Mouse (Mus musculus) layer of hippocampus, adult 2 months (tissue): Measurements from ENCODE around the gene D930007J09Rik. TPM values are rescaled to one million over a fixed set of nuclear protein-coding genes. Genes with fewer than 3 reads are reported as not detected.
A peak's percentile ranks its signal among the peaks of the same experiment; 100 is the strongest.

Experiments used
- DNase-seq, 2 experiments: peaks; one replicate each; pipeline ENCODE4 v3.0.0; 2022; ENCODE audit warnings: low spot score in 2 of 2
- H3K27ac ChIP-seq: fragments of 200-600 bp; 2 replicates; pipeline ENCODE4 v1.8.1; 2022
- H3K4me3 ChIP-seq: fragments of 200-600 bp; 2 replicates; pipeline ENCODE4 v1.8.1; 2022; ENCODE audit warnings: mild to moderate bottlenecking
- CTCF ChIP-seq: fragments of 200-600 bp; conservative IDR thresholded peaks from 2 replicates; pipeline ENCODE4 v1.8.1; 2022; ENCODE audit warnings: antibody characterized with exemption, mild to moderate bottlenecking, moderate library complexity
- total RNA-seq, 2 experiments: library from RNA; stranded (reverse); gene quantifications; 2 replicates each; pipeline ENCODE4 v1.2.3; 2021

The D930007J09Rik gene
- total RNA-seq, 2 experiments from 2014 or later = not detected

GRCm38 (mm10) chr13:32831505-32832273, 29.0 kb upstream of the D930007J09Rik start:
- Histone ChIP-seq H3K4me3 (no peak overlapping the region), H3K27ac (peak overlapping the region; percentile 83)
- no peak for DNase-seq
- TF ChIP-seq CTCF = no peak

DNA sequence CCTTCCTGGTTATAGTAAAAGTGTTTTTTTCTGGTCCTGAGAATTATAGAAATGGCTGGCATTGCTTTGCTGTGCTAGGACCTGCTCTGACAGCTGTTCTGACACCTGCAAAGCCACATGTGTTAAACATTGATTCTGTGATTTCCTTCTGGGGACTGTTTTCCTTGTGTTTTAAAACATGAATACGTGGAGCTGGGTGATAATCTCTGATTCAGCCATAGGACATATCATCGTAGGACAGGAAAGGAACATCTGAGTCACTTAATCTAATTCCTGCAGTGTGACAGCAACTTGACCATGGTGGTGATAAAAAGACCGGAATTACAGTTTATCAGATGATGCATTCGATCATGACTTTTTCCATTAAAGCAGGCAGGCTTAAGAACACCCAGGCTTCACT, 26.2 kb upstream of the D930007J09Rik start:
- no peak for DNase-seq
- no peak overlapping the region for H3K4me3 ChIP-seq
- no peak overlapping the region; the same call in 1 of the 2 replicates for H3K27ac ChIP-seq
- TF ChIP-seq CTCF = no peak

- peak; percentile 83 for TF ChIP-seq CTCF
Measured at GRCm38 (mm10) chr13:32827951-32828350, 25.3 kb upstream of the D930007J09Rik start.

DNA sequence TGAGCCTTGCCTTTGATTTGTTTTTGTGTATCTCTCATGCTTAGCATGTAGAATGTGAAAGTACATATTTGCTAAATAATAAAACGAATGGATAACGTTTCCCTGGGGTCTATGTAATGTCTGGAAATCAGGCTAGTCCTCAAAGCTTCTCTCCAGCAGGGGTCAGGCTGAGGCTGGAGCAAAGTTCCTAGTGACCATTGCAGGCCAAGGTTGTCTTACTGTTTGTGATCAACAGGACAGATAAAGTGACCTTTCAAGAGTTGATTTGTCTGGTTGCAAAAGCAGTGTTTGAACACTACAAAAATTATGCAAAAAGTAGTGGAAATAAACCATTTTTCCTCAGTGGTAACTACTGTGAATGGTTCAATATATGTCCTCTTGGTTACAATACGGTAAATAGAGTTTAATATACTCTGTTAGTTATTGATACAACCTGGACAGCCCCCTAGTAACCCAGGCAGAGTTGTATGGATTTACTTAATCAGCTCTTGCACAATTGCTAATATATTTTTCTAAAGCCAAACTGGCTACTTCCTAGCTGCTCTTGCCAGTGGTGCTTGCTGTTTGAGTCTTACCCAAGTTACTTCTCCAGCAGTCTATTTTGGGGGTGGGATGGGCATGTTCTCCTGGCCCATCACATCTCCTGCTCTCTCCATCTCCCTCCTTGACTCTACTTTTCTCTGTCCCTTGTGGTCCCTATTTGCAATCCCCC, 24.6 kb upstream of the D930007J09Rik start:
- peak overlapping the region; percentile 23; the same call in 1 of the 2 replicates for H3K27ac ChIP-seq
- H3K4me3 ChIP-seq = no peak overlapping the region
- TF ChIP-seq CTCF = peak; percentile 59
- no peak for DNase-seq

More at GRCm38 (mm10) chr13:32827951-32828350, 25.3 kb upstream of the D930007J09Rik start:
- DNase-seq = peak; percentile 8 to 57
- no peak overlapping the region for H3K4me3 ChIP-seq
- peak overlapping the region; percentile 23; the same call in 1 of the 2 replicates for H3K27ac ChIP-seq

- Histone ChIP-seq H3K27ac (no peak overlapping the region), H3K4me3 (no peak overlapping the region)
- TF ChIP-seq CTCF = no peak
- no peak for DNase-seq
Measured at GRCm38 (mm10) chr13:32825546-32825945, 22.9 kb upstream of the D930007J09Rik start.

- H3K27ac ChIP-seq = no peak overlapping the region
- H3K4me3 ChIP-seq = no peak overlapping the region
- no peak for DNase-seq
- no peak for TF ChIP-seq CTCF
Measured at GRCm38 (mm10) chr13:32824377-32825330, 22.0 kb upstream of the D930007J09Rik start.

DNA sequence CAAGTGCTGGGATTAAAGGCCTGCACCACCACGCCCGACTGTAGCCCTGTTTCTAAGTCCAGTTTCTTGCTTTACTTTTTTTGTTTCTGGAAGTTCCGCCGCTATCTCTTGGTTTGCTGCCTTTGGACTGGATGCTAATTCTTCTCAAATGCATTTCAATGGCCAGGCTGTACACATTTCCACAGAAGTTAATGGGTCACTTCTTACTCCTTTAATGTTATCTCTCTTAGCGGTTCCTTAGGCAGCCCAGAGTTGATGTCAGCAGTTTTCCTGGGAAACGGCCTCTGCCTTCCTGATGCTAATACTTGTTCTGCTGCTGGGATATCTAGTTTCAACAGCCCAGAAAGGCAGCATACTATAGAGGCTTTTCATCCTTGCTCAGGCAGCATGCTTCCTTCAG, 20.5 kb upstream of the D930007J09Rik start:
- Histone ChIP-seq H3K27ac (no peak overlapping the region), H3K4me3 (no peak overlapping the region)
- no peak for DNase-seq
- no peak for TF ChIP-seq CTCF

DNA sequence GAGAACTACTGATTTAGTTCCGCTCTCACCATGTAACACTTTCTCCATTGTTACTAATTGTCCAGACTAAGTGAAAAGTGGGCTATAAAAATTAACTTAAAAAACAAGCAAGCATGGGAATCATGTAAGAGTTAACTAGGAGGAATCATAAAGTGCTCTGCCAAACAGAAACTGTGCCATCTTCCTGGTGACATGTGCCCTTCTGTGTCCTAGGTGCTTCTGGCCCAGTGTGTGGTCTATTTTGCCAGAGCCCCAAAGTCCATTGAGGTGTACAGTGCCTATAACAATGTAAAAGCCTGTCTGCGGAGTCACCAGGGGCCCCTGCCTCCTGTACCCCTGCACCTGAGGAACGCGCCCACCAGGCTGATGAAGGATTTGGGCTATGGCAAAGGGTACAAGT, 19.0 kb upstream of the D930007J09Rik start:
- Histone ChIP-seq H3K27ac (no peak overlapping the region), H3K4me3 (no peak overlapping the region)
- DNase-seq = no peak
- TF ChIP-seq CTCF = no peak

DNA sequence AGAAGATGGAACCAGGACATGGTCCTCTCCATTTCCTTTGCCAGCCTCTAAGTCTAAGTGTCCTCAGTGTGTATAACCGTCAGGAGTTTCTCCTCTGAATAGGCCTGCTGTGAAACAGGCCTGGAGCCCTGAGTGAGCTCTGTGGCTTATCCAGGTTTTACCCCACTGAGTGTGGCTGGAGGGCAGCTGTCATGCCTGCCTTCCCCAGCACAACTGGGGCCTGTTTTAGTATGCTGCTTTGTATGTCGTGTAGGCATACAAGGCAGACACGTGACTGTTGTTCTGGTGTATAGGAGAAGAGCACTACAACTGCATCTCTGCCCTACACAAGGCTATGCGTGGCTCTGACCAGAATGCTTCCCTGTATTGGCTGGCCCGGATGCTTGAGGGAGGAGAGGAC, 17.3 kb upstream of the D930007J09Rik start:
- H3K4me3 ChIP-seq = no peak overlapping the region
- TF ChIP-seq CTCF = no peak
- no peak overlapping the region for H3K27ac ChIP-seq
- no peak for DNase-seq

DNA sequence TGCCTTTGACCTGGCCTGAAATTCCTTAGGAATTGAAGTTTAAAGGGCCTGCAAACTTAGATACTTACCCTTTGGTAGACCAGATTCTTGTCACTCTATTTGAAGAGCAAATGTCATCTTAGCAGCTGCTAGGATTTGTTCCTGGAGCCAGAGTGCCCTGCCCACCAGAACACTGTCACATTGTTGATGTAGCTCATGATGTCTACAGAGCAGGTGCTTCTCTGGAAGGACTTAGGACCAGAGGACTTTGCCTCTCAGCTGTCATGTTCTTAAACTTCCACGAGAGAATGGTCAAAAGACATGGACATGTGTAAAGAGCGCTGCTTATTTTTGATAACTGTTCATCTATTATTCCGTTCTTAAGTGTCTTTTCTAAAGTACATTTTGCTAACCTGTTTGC, 16.6 kb upstream of the D930007J09Rik start:
- no peak for TF ChIP-seq CTCF
- Histone ChIP-seq H3K4me3 (no peak overlapping the region), H3K27ac (no peak overlapping the region)
- DNase-seq = no peak

GRCm38 (mm10) chr13:32807624-32808023, 5.0 kb upstream of the D930007J09Rik start:
- Histone ChIP-seq H3K27ac (no peak overlapping the region), H3K4me3 (no peak overlapping the region)
- no peak for TF ChIP-seq CTCF
- DNase-seq = no peak

DNA sequence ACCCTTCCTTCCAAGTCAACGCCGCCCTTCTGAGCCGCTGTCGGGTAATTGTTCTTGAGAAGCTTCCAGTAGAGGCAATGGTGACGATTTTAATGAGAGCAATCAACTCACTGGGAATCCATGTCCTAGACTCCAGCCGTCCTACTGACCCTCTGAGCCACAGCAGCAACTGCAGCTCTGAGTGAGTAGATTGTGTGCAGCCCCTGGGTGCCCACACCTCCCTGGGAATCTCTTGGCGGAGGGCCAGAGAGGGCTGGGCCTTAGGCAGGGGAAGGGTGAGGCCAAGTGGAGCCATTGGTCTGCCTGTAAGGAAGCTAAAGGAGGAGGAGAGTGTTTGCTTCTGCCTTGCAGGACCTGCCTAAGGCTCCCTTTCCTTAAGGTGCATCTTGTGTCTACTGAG, 4.2 kb upstream of the D930007J09Rik start:
- no peak for DNase-seq
- Histone ChIP-seq H3K27ac (no peak overlapping the region), H3K4me3 (no peak overlapping the region)
- no peak for TF ChIP-seq CTCF
